Mouse (Mus musculus): ENCODE results near the gene Olfr282.
"Not testable (repeated sequence)": the region's sequence is repeated elsewhere in the genome, so short reads cannot be mapped to it uniquely, and the experiment has no call there.

The Olfr282 gene

GRCm38 (mm10) chr15:98430925-98431324 lies at the start of gene Olfr282:
Gene Olfr282, plus strand, starts transcription at chr15:98431225.
- in situ Hi-C loops (cut with MboI, MseI): not testable (repeated sequence)

DNA sequence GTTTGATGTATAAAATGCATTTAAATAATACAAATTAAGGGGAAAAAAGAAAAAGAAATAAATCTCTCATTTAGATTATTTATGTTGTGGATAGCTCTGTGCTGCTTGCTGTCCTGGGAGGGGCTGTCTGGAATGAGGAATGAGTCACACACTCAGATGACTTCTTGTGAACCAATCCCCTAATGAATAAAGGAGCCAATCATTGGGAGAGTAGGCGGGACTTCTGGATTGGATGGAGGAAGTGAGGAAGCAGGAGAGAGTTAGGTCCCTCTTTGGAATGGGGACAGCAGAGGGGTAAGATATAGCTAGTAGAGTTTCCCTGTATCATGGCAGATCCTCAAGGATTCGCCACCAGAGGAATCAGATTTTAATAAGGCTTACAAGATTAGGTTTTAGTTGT lies 43.4 kb upstream of the Olfr282 start:
- in situ Hi-C loops (cut with MboI, MseI): no loop called here

GRCm38 (mm10) chr15:98389796-98390195 lies 41.2 kb upstream of the Olfr282 start:
- in situ Hi-C loops (cut with MboI, MseI): no loop called here

- in situ Hi-C loops (cut with MboI, MseI): no loop called here
These were observed 39.7 kb upstream of the Olfr282 start for GRCm38 (mm10) chr15:98391081-98391902.

GRCm38 (mm10) chr15:98391903-98392187 lies 39.2 kb upstream of the Olfr282 start:
- in situ Hi-C loops (cut with MboI, MseI): no loop called here

DNA sequence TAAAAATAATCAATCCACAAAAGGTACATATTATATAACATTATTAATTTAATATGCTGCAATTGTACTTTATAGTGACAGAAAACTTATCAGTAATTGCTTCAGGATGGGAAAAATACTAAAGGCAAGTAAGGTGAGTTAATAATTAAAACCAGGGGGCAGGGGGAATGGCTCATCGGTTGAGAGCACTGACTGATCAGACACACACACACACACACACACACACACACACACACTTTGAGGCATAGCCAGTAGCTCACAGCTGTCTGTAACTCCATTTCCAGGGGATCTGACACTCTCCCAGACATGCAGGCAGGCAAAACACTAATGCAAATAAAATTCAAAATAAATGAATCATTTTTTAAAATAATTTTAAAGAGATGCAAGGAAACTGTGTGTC lies 33.9 kb upstream of the Olfr282 start:
- in situ Hi-C loops (cut with MboI, MseI): no loop called here

GRCm38 (mm10) chr15:98402356-98402755 lies 28.7 kb upstream of the Olfr282 start:
- in situ Hi-C loops (cut with MboI, MseI): no loop called here

GRCm38 (mm10) chr15:98408406-98409060 lies 22.5 kb upstream of the Olfr282 start:
- in situ Hi-C loops (cut with MboI, MseI): no loop called here

- in situ Hi-C loops (cut with MboI, MseI): no loop called here
These were observed 21.4 kb upstream of the Olfr282 start for GRCm38 (mm10) chr15:98409635-98410034.

DNA sequence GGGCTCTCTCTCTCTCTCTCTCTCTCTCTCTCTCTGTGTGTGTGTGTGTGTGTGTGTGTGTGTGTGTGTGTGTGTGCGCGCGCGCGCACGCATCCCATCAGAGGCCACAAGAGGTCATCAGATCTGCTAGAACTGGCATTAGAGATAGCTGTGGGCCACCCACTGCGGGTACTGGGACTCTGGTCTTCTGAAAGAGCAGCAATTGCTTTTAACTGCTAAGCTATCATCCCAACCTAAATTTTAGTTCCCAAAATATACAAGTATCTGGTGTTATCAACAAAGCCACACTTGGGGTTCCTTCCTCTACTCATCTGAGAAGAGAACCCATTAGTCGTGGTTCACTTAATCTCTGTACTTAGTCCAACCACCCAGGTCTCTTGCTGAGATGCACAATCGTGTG lies 20.8 kb upstream of the Olfr282 start:
- in situ Hi-C loops (cut with MboI, MseI): no loop called here

GRCm38 (mm10) chr15:98415996-98416395 lies 15.0 kb upstream of the Olfr282 start:
- in situ Hi-C loops (cut with MboI, MseI): no loop called here

DNA sequence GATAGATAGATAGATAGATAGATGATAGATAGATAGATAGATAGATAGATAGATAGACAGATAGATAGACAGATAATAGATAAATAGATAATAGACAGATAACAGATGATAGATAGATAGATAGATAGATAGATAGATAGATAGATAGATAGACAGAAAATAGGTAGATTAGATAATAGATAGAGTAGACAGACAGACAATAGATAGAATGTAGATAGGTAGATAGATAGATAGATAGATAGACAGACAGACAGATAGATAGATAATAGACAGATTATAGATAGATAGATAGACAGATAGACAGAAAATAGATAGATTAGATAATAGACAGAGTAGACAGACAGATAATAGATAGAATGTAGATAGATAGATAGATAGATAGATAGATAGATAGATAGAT lies 14.2 kb upstream of the Olfr282 start:
- in situ Hi-C loops (cut with MboI, MseI): not testable (repeated sequence)

DNA sequence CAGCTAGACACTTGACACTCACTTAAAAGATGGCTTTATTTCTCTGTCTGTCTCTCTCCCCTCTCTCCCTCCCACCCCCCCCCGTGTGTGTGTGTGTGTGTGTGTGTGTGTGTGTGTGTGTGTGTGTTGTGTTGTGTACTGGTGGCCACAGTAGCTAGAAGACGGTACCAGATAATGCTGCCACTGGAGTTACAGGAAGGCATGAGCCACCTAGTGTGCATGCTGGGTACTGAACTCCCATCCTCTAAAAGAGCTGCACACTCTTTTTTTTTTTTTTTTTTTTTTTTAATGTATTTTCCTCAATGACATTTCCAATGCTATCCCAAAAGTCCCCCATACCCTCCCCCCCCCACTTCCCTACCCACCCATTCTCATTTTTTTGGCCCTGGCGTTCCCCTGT lies 13.7 kb upstream of the Olfr282 start:
- in situ Hi-C loops (cut with MboI, MseI): not testable (repeated sequence)

- in situ Hi-C loops (cut with MboI, MseI): no loop called here
These were observed 12.9 kb upstream of the Olfr282 start for GRCm38 (mm10) chr15:98418096-98418495.

DNA sequence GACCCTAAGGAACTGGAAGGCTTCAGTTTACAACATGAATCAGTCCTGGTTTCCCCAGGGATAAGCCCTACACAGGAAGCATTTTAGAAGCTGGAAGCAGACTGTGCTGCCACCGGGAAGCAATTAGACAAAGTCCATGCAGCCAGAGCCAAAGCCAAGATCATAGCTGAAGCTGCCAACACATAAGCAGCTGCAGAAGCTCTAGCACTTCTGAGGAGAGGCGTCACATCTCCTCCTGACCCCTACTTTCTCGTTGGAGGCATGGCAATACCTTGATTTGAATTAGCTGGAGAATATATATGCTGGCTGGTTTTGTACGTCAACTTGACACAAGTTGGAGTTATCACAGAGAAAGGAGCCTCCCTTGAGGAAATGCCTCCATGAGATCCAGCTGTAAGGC lies 10.1 kb upstream of the Olfr282 start:
- in situ Hi-C loops (cut with MboI, MseI): no loop called here

GRCm38 (mm10) chr15:98424326-98424725 lies 6.7 kb upstream of the Olfr282 start:
- in situ Hi-C loops (cut with MboI, MseI): no loop called here

GRCm38 (mm10) chr15:98424753-98425152 lies 6.3 kb upstream of the Olfr282 start:
- in situ Hi-C loops (cut with MboI, MseI): no loop called here

DNA sequence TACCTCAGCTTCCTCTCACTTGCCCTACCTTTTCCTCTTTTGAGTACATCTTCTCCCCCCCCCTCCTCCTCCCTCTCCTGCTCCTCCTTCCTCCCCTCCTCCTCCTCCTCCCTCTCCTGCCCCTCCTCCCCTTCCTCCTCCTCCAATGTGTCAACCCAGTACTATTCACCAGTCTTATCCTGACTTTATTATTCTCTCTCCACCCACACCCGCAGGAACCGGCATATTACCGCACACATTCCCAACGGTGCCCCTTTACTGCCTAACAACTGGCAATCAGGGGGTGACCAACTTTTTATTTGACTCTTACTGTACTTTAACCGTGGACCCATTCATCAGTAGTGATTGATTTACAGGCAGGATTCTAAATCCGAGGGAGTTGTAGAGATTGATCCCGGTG lies 5.8 kb upstream of the Olfr282 start:
- in situ Hi-C loops (cut with MboI, MseI): no loop called here

DNA sequence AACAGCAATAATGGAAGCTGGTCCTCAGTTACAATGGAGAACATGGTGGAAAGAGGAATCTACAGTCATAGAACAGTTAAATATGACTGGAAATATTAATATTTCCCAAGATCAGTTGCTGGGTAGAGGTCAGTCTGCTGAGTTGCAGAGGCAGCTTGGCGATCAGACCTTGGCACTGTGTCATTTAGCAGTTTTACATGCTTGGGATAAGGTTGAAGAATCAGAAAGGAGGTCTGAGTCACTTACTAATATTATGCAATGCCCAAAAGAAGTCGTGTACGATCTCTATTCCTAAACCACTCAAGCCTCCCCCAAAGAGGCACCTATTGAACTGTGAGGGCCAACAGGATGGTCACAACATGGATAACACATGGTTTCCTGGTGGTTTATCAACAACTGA lies 13.5 kb downstream of the Olfr282 start:
- in situ Hi-C loops (cut with MboI, MseI): no loop called here

- in situ Hi-C loops (cut with MboI, MseI): no loop called here
These were observed 17.5 kb downstream of the Olfr282 start for GRCm38 (mm10) chr15:98448521-98448920.

DNA sequence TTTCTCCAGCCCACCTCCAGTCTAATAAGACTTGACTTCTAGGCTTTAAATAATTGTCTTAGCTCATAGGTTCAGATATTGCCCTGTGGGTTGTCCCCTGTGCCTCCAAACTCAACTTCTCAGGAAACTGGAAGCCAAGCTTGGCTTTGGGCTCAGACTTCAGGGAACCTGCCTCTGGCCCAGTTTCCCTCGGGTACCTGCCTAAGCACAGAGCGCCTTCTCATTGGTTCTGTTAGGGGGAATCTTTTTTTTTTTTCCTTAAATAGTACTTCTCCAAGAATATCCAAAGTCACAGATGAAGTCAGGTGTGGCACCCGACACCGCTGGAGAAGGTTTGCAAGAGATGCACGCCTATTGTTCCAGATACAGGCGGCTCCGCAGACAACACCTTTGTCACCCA lies 21.3 kb downstream of the Olfr282 start, which contains the start of gene Olfr281:
Olfr281 (plus strand) TSS at position 301 of the 400 bp plus-strand sequence.
- in situ Hi-C loops (cut with MboI, MseI): no loop called here

- in situ Hi-C loops (cut with MboI, MseI): no loop called here
These were observed 38.6 kb downstream of the Olfr282 start, which contains the start of gene OR5BS1P for GRCm38 (mm10) chr15:98469596-98469995. Gene OR5BS1P, plus strand, starts transcription at chr15:98469896.

DNA sequence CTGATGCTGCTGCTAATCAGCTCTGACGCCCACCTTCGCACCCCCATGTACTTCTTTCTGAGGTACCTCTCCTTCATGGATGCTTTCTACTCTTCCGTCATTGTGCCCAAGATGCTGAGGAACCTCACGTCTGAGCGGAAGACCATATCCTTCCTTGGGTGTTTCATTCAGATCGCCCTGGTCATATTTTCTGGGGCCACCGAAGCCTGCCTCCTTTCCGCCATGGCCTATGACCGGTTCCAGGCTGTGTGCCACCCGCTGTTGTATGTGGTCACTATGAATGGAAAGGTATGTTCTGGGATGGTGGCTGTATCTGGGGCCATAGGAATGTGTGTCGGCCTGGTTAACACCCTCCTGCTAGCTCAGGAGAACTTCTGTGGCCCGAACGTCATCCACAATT lies 40.5 kb downstream of the Olfr282 start:
- in situ Hi-C loops (cut with MboI, MseI): loop anchor here (10.0 kb wide), 2 partner anchors 457 to 587 kb away; no protein-coding TSS in a partner anchor
